Mouse (Mus musculus): ENCODE measurements around the gene Bglap2. TPM values are rescaled to one million over a fixed set of nuclear protein-coding genes. Genes with fewer than 3 reads are reported as not detected.
"Not testable (repeated sequence)": the region's sequence is repeated elsewhere in the genome, so short reads cannot be mapped to it uniquely, and the experiment has no call there.

The Bglap2 gene
- polyA plus RNA-seq, 1 experiment from 2014 or later, result not detected

DNA sequence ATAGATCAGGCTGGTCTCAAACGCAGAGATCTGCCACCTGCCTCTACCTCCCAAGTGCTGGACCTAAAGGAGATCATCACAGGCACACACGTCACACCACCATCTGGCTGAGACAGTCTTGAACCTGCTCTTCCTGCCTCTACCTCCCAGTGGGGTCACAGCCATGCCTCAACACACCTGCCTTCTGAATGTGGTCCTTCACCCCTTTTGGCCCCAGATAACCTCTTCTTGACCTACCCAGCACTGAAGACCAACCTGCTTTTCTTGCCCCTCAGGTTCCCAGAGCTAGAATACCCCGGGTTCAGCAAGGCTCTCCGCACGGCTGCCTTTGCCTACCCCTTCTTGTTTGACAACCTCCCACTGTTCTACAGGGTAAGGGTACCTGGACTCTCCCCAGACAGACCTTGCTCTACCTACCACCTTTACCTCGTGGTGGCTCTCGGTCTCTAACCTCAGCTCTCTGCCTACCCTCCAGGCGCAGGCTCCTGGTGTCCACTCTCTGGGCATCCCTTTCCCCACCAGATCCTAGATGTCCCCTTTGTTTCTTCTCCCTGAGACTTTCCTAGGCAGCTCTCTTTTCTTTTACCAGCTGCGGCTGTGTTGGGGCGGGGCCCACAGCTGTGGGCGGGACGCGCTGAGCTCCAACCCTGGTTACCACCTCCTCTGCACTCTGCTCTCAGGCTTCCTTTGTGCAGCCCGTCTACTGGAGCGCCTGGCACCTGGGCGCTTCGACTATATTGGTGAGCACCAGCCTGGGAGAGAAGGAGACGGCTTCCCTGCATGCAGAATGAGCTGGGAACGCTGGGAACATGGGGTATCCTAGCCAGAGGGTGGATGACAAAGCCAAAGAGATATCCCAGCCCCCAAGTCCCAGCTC, 2.5 kb downstream of the Bglap2 start:
- H3K4me1 ChIP-seq (ENCODE audit: insufficient read depth); H3K36me3 ChIP-seq (replicated peaks; ENCODE audit: insufficient read depth, low read length); H3K4me2 ChIP-seq (ENCODE audit: low read depth, low read length); H3K27ac ChIP-seq (ENCODE audit: low read depth); H3K9ac ChIP-seq (replicated peaks); H3K9me3 ChIP-seq (ENCODE audit: low read length); H3K4me3 ChIP-seq (ENCODE audit: low read depth, low read length); H3K27me3 ChIP-seq (ENCODE audit: insufficient read depth, low read length): not testable (repeated sequence)
- peak; percentile 85 for ATAC-seq
- 9% methylated on average over 17 of the region's 19 CpGs for WGBS (ENCODE audit: insufficient replicate concordance)
- DNase-seq, result peak; percentile 58

DNA sequence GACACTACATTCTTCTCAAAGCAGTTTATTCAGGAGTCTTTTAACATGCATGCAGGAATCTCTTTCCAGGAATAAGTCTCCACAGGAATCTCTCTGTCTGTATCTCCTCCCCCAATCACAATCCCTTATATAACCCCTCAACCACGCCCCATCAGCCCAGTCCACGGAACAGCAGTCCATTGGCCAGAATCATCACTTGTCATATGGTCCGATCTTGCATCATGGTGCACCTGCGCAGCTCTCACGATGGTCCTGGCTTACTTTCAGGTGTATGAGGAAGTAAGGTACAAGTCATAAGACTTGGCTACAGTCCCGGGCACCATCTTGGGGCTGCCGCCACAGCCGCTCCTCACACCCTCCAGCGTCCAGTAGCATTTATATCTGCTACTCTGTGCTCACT, 5.9 kb downstream of the Bglap2 start, which contains the start of gene Bglap3:
Bglap3 (minus strand) TSS at position 101 of the 400 bp plus-strand sequence.
- H3K27ac ChIP-seq (ENCODE audit: low read depth); H3K27me3 ChIP-seq (ENCODE audit: insufficient read depth, low read length); H3K4me2 ChIP-seq (ENCODE audit: low read depth, low read length); H3K4me1 ChIP-seq (ENCODE audit: insufficient read depth); H3K9ac ChIP-seq (replicated peaks); H3K9me3 ChIP-seq (ENCODE audit: low read length); ATAC-seq; DNase-seq; H3K4me3 ChIP-seq (ENCODE audit: low read depth, low read length); H3K36me3 ChIP-seq (replicated peaks; ENCODE audit: insufficient read depth, low read length): not testable (repeated sequence)
- WGBS (ENCODE audit: insufficient replicate concordance), result 83% methylated on average over 9 of the region's 9 CpGs

GRCm38 (mm10) chr3:88368511-88368910, 10.0 kb downstream of the Bglap2 start:
- H3K4me1 ChIP-seq (ENCODE audit: insufficient read depth), result peaks cover 16% of the 10 kb centered on the region
- H3K36me3 ChIP-seq (replicated peaks; ENCODE audit: insufficient read depth, low read length); H3K9me3 ChIP-seq (ENCODE audit: low read length); DNase-seq; H3K9ac ChIP-seq (replicated peaks); H3K4me3 ChIP-seq (ENCODE audit: low read depth, low read length); H3K27ac ChIP-seq (ENCODE audit: low read depth); H3K4me2 ChIP-seq (ENCODE audit: low read depth, low read length); ATAC-seq: not testable (repeated sequence)
- 88% methylated on average over 7 of the region's 7 CpGs for WGBS (ENCODE audit: insufficient replicate concordance)
- H3K27me3 ChIP-seq (ENCODE audit: insufficient read depth, low read length), result peaks cover 14% of the 10 kb centered on the region

- H3K36me3 ChIP-seq (replicated peaks; ENCODE audit: insufficient read depth, low read length); H3K27ac ChIP-seq (ENCODE audit: low read depth); DNase-seq; H3K4me3 ChIP-seq (ENCODE audit: low read depth, low read length); H3K9me3 ChIP-seq (ENCODE audit: low read length); H3K4me2 ChIP-seq (ENCODE audit: low read depth, low read length); ATAC-seq; H3K9ac ChIP-seq (replicated peaks): not testable (repeated sequence)
- Histone ChIP-seq H3K27me3 (ENCODE audit: insufficient read depth, low read length) (peaks cover 14% of the 10 kb centered on the region), H3K4me1 (ENCODE audit: insufficient read depth) (peaks cover 22% of the 10 kb centered on the region)
- WGBS (ENCODE audit: insufficient replicate concordance), result 60% methylated on average over 3 of the region's 7 CpGs
Observed at GRCm38 (mm10) chr3:88367517-88367916, 11.0 kb downstream of the Bglap2 start.

- Histone ChIP-seq H3K27me3 (ENCODE audit: insufficient read depth, low read length) (peaks cover 14% of the 10 kb centered on the region), H3K4me2 (ENCODE audit: low read depth, low read length) (peak overlapping the region; percentile 42; the same call in 1 of the 2 replicates), H3K4me3 (ENCODE audit: low read depth, low read length) (0 out of 2 replicates have a peak overlapping the region, but pooled peaks have one; percentile 10), H3K4me1 (ENCODE audit: insufficient read depth) (peaks cover 22% of the 10 kb centered on the region)
- H3K9ac ChIP-seq (replicated peaks); H3K9me3 ChIP-seq (ENCODE audit: low read length); H3K27ac ChIP-seq (ENCODE audit: low read depth); H3K36me3 ChIP-seq (replicated peaks; ENCODE audit: insufficient read depth, low read length): not testable (repeated sequence)
- peak; percentile 43 for ATAC-seq
- peak; percentile 45 for DNase-seq
- 9% methylated on average over 20 of the region's 22 CpGs for WGBS (ENCODE audit: insufficient replicate concordance)
Observed at GRCm38 (mm10) chr3:88366830-88367428, 11.6 kb downstream of the Bglap2 start.

GRCm38 (mm10) chr3:88365705-88366361, 12.7 kb downstream of the Bglap2 start:
- Histone ChIP-seq H3K4me2 (ENCODE audit: low read depth, low read length) (peak overlapping the region; percentile 32), H3K9ac (replicated peaks) (no peak overlapping the region), H3K27me3 (ENCODE audit: insufficient read depth, low read length) (peaks cover 14% of the 10 kb centered on the region), H3K4me1 (ENCODE audit: insufficient read depth) (peaks cover 22% of the 10 kb centered on the region), H3K9me3 (ENCODE audit: low read length) (no peaks in the 10 kb centered on the region), H3K4me3 (ENCODE audit: low read depth, low read length) (no peak overlapping the region), H3K27ac (ENCODE audit: low read depth) (no peak overlapping the region), H3K36me3 (replicated peaks; ENCODE audit: insufficient read depth, low read length) (peaks cover 20% of the 10 kb centered on the region)
- DNase-seq (no peak), ATAC-seq (no peak)
- TF ChIP-seq CTCF (IDR thresholded peaks at IDR 0.05; ENCODE audit: low read depth) (no peak), EP300 (IDR thresholded peaks at IDR 0.05; ENCODE audit: low read depth) (no peak)
- WGBS (ENCODE audit: insufficient replicate concordance), result 42% methylated on average over 34 of the region's 34 CpGs

All from liver, postnatal 0 days (tissue).